Mouse (Mus musculus): Measurements from ENCODE around the gene Mthfd1. TPM values are rescaled to one million over a fixed set of nuclear protein-coding genes. Genes with fewer than 3 reads are reported as not detected.

The Mthfd1 gene
- polyA plus RNA-seq, 1 experiment: 6.1 TPM

- Histone ChIP-seq H3K4me1 (ENCODE audit: control insufficient read depth, insufficient read depth, low read length) (no peaks in the 10 kb centered on the region), H3K27me3 (ENCODE audit: control insufficient read depth, insufficient read depth, low read length) (no peaks in the 10 kb centered on the region), H3K4me3 (ENCODE audit: control insufficient read depth, low read depth, low read length) (no peak overlapping the region), H3K27ac (ENCODE audit: control insufficient read depth, insufficient read depth, low read depth, low read length) (no peak overlapping the region), H3K36me3 (ENCODE audit: control insufficient read depth, insufficient read depth, low read length) (no peaks in the 10 kb centered on the region)
- TF ChIP-seq CTCF (IDR thresholded peaks at IDR 0.05; ENCODE audit: control insufficient read depth, insufficient read depth, insufficient replicate concordance, low read depth, low read length) (no peak), POLR2A (IDR thresholded peaks at IDR 0.05; ENCODE audit: control insufficient read depth, low read depth, low read length) (no peak)
Measured at GRCm38 (mm10) chr12:76299361-76299906, 44.3 kb downstream of the Mthfd1 start.

GRCm38 (mm10) chr12:76300367-76300766 lies 45.3 kb downstream of the Mthfd1 start:
- Histone ChIP-seq H3K4me3 (ENCODE audit: control insufficient read depth, low read depth, low read length) (no peak overlapping the region), H3K27me3 (ENCODE audit: control insufficient read depth, insufficient read depth, low read length) (no peaks in the 10 kb centered on the region), H3K27ac (ENCODE audit: control insufficient read depth, insufficient read depth, low read depth, low read length) (no peak overlapping the region), H3K36me3 (ENCODE audit: control insufficient read depth, insufficient read depth, low read length) (no peaks in the 10 kb centered on the region), H3K4me1 (ENCODE audit: control insufficient read depth, insufficient read depth, low read length) (no peaks in the 10 kb centered on the region)
- TF ChIP-seq CTCF (IDR thresholded peaks at IDR 0.05; ENCODE audit: control insufficient read depth, insufficient read depth, insufficient replicate concordance, low read depth, low read length): no peak
- no peak for TF ChIP-seq POLR2A (IDR thresholded peaks at IDR 0.05; ENCODE audit: control insufficient read depth, low read depth, low read length)

DNA sequence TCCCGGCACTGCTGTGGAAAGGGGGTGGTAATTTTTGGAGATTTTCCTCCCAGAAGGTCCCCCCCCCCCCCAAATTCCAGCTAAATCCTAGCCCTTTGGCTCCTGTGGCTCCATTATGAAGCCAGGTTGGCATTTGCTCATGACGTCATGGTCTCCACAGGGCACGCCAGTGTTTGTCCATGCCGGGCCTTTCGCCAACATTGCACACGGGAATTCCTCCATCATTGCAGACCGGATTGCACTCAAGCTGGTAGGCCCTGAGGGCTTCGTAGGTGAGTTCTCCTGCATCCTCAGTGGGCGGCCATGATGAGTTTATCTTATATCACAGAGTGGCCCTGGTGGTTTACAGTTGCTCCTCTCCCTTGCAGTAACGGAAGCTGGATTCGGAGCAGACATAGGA lies 48.4 kb downstream of the Mthfd1 start:
- no peak overlapping the region for H3K27ac ChIP-seq (ENCODE audit: control insufficient read depth, insufficient read depth, low read depth, low read length)
- H3K4me1 ChIP-seq (ENCODE audit: control insufficient read depth, insufficient read depth, low read length): no peaks in the 10 kb centered on the region
- H3K27me3 ChIP-seq (ENCODE audit: control insufficient read depth, insufficient read depth, low read length): no peaks in the 10 kb centered on the region
- no peak for TF ChIP-seq CTCF (IDR thresholded peaks at IDR 0.05; ENCODE audit: control insufficient read depth, insufficient read depth, insufficient replicate concordance, low read depth, low read length)
- H3K4me3 ChIP-seq (ENCODE audit: control insufficient read depth, low read depth, low read length): no peak overlapping the region
- H3K36me3 ChIP-seq (ENCODE audit: control insufficient read depth, insufficient read depth, low read length): no peaks in the 10 kb centered on the region

GRCm38 (mm10) chr12:76304199-76304598 lies 49.1 kb downstream of the Mthfd1 start:
- Histone ChIP-seq H3K27ac (ENCODE audit: control insufficient read depth, insufficient read depth, low read depth, low read length) (no peak overlapping the region), H3K36me3 (ENCODE audit: control insufficient read depth, insufficient read depth, low read length) (no peaks in the 10 kb centered on the region), H3K4me1 (ENCODE audit: control insufficient read depth, insufficient read depth, low read length) (no peaks in the 10 kb centered on the region), H3K4me3 (ENCODE audit: control insufficient read depth, low read depth, low read length) (no peak overlapping the region), H3K27me3 (ENCODE audit: control insufficient read depth, insufficient read depth, low read length) (no peaks in the 10 kb centered on the region)
- TF ChIP-seq POLR2A (IDR thresholded peaks at IDR 0.05; ENCODE audit: control insufficient read depth, low read depth, low read length): no peak
- TF ChIP-seq CTCF (IDR thresholded peaks at IDR 0.05; ENCODE audit: control insufficient read depth, insufficient read depth, insufficient replicate concordance, low read depth, low read length): no peak

GRCm38 (mm10) chr12:76305107-76305506 lies 50.0 kb downstream of the Mthfd1 start:
- TF ChIP-seq CTCF (IDR thresholded peaks at IDR 0.05; ENCODE audit: control insufficient read depth, insufficient read depth, insufficient replicate concordance, low read depth, low read length): no peak
- no peak for TF ChIP-seq POLR2A (IDR thresholded peaks at IDR 0.05; ENCODE audit: control insufficient read depth, low read depth, low read length)
- no peaks in the 10 kb centered on the region for H3K36me3 ChIP-seq (ENCODE audit: control insufficient read depth, insufficient read depth, low read length)
- H3K4me1 ChIP-seq (ENCODE audit: control insufficient read depth, insufficient read depth, low read length): no peaks in the 10 kb centered on the region
- no peak overlapping the region for H3K4me3 ChIP-seq (ENCODE audit: control insufficient read depth, low read depth, low read length)
- H3K27me3 ChIP-seq (ENCODE audit: control insufficient read depth, insufficient read depth, low read length): no peaks in the 10 kb centered on the region
- no peak overlapping the region for H3K27ac ChIP-seq (ENCODE audit: control insufficient read depth, insufficient read depth, low read depth, low read length)

DNA sequence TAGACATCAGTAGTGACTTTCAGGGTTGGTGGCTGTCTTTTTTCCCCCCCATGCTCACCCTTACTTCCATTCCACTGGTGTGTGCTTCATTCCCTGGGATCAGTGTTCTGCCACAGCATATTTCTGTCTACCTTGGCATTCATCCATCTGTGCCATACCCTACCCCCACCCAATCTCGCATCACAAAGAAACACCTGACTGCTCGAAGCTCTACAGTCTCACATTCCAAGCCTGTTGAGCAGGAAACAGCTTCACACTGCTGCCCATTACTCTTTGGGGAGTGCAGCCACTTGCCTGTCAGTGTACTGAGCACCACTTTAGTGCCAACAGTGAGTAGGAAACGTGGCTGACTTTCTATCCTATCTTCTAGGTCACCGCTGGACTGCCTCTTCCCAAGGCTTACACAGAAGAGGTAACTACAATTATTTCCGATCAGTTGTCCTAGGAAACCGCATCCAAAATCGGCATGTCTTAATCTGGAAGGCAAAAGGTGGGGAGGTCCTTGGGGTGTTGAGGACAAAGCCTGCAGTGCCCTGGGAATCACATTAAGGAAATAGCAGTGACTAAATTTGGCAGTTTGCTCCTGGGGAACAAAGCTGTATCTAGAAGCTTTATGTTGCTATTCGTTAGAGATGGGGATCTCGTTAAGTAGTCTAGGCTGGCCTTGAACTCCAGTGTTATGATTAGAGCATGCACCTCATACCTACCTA lies 51.9 kb downstream of the Mthfd1 start:
- no peaks in the 10 kb centered on the region for H3K36me3 ChIP-seq (ENCODE audit: control insufficient read depth, insufficient read depth, low read length)
- no peak for TF ChIP-seq CTCF (IDR thresholded peaks at IDR 0.05; ENCODE audit: control insufficient read depth, insufficient read depth, insufficient replicate concordance, low read depth, low read length)
- no peak for TF ChIP-seq POLR2A (IDR thresholded peaks at IDR 0.05; ENCODE audit: control insufficient read depth, low read depth, low read length)
- H3K4me3 ChIP-seq (ENCODE audit: control insufficient read depth, low read depth, low read length): no peak overlapping the region; the same call in 1 of the 2 replicates
- H3K27ac ChIP-seq (ENCODE audit: control insufficient read depth, insufficient read depth, low read depth, low read length): no peak overlapping the region
- no peaks in the 10 kb centered on the region for H3K4me1 ChIP-seq (ENCODE audit: control insufficient read depth, insufficient read depth, low read length)
- no peaks in the 10 kb centered on the region for H3K27me3 ChIP-seq (ENCODE audit: control insufficient read depth, insufficient read depth, low read length)

DNA sequence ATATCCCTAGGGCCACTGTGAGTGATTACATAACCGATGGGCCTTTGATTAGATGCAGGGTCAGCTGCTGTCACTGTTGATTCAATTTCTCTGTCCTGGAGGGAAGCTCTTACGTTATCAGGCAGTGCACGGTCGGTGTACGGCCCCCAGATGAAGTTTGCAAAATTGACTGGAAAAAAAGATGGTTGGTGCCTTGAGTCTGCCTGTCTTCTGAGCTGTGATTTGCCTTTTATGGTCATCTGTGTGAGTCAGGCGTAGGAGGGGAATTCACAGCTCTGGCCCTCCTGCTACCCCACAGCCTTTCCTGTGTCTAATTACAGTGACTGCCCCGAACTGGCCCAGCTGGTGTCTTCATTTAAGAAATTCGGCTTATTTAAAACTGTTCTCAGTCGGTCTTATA lies 52.9 kb downstream of the Mthfd1 start:
- no peak overlapping the region for H3K4me3 ChIP-seq (ENCODE audit: control insufficient read depth, low read depth, low read length)
- no peak overlapping the region for H3K27ac ChIP-seq (ENCODE audit: control insufficient read depth, insufficient read depth, low read depth, low read length)
- H3K4me1 ChIP-seq (ENCODE audit: control insufficient read depth, insufficient read depth, low read length): no peaks in the 10 kb centered on the region
- no peaks in the 10 kb centered on the region for H3K27me3 ChIP-seq (ENCODE audit: control insufficient read depth, insufficient read depth, low read length)
- TF ChIP-seq CTCF (IDR thresholded peaks at IDR 0.05; ENCODE audit: control insufficient read depth, insufficient read depth, insufficient replicate concordance, low read depth, low read length): no peak
- no peak for TF ChIP-seq POLR2A (IDR thresholded peaks at IDR 0.05; ENCODE audit: control insufficient read depth, low read depth, low read length)
- H3K36me3 ChIP-seq (ENCODE audit: control insufficient read depth, insufficient read depth, low read length): no peaks in the 10 kb centered on the region

Data from testis, adult 2 months (tissue).